Mouse (Mus musculus) small intestine, adult 2 months (tissue): ENCODE measurements around the gene Mrpl4.

Experiments used
- CTCF ChIP-seq: fragments of 200-500 bp; IDR thresholded peaks from 2 replicates; pipeline ENCODE4 v1.5.1; 2012; ENCODE audit warnings: low read depth, mild to moderate bottlenecking, control low read depth, inconsistent platforms, low read length, moderate library complexity, mixed read lengths; ENCODE audit not compliant: insufficient replicate concordance, insufficient read length; ENCODE audit errors: extremely low read depth
- POLR2A ChIP-seq: fragments of 200-500 bp; IDR thresholded peaks from 2 replicates; pipeline ENCODE4 v1.6.1; 2012; ENCODE audit warnings: low read depth, mild to moderate bottlenecking, control low read depth, inconsistent platforms, low read length, moderate library complexity

- TF ChIP-seq POLR2A (no peak), CTCF (no peak)
Measured at GRCm38 (mm10) chr9:21007313-21007952, 4.9 kb downstream of the Mrpl4 start.
